Mouse (Mus musculus): ENCODE measurements around the gene Ripk3. TPM values are rescaled to one million over a fixed set of nuclear protein-coding genes. Genes with fewer than 3 reads are reported as not detected.

Ripk3 gene
- total RNA-seq (2021), result under 1 TPM; 0.59 to 0.67 TPM
- long read RNA-seq, experiment 1, result 0 reads
- long read RNA-seq, experiment 2, partial matches to known transcripts, result 0 of 1 reads
- long read RNA-seq, experiment 2, other reads (novel, unspliced or antisense), result 1 of 1 reads

- no peak for DNase-seq
- intact Hi-C loops (cut with DNase I), result no loop called here
Observed at GRCm38 (mm10) chr14:55788256-55789050, at the start of gene Ripk3. Gene Ripk3, minus strand, starts transcription at chr14:55788865.

GRCm38 (mm10) chr14:55838312-55838711, 49.6 kb upstream of the Ripk3 start:
- intact Hi-C loops (cut with DNase I), result no loop called here
- DNase-seq, result no peak

GRCm38 (mm10) chr14:55834808-55835533, 46.3 kb upstream of the Ripk3 start:
- no peak for DNase-seq
- intact Hi-C loops (cut with DNase I), result no loop called here

- no peak for DNase-seq
- intact Hi-C loops (cut with DNase I), result no loop called here
Observed at GRCm38 (mm10) chr14:55833126-55833525, 44.5 kb upstream of the Ripk3 start.

GRCm38 (mm10) chr14:55830331-55830730, 41.7 kb upstream of the Ripk3 start:
- DNase-seq, result no peak
- intact Hi-C loops (cut with DNase I), result no loop called here

- no peak for DNase-seq
- intact Hi-C loops (cut with DNase I), result no loop called here
Observed at GRCm38 (mm10) chr14:55829854-55830253, 41.2 kb upstream of the Ripk3 start.

- intact Hi-C loops (cut with DNase I), result no loop called here
- no peak for DNase-seq
Observed at GRCm38 (mm10) chr14:55828716-55829263, 40.1 kb upstream of the Ripk3 start.

- intact Hi-C loops (cut with DNase I), result no loop called here
- peak in 1 of 2 experiments; percentile 29 for DNase-seq
Observed at GRCm38 (mm10) chr14:55826551-55827340, 38.1 kb upstream of the Ripk3 start.

GRCm38 (mm10) chr14:55826142-55826541, 37.5 kb upstream of the Ripk3 start:
- DNase-seq, result no peak
- intact Hi-C loops (cut with DNase I), result no loop called here

GRCm38 (mm10) chr14:55825216-55826051, 36.8 kb upstream of the Ripk3 start:
- peak; percentile 19 to 35 for DNase-seq
- intact Hi-C loops (cut with DNase I), result no loop called here

- intact Hi-C loops (cut with DNase I), result loop anchor here (5.0 kb wide), 1 partner anchor 93 kb away; no protein-coding TSS in a partner anchor
- peak; percentile 45 to 61 for DNase-seq
Observed at GRCm38 (mm10) chr14:55824481-55825215, 36.0 kb upstream of the Ripk3 start.

GRCm38 (mm10) chr14:55824001-55824480, 35.4 kb upstream of the Ripk3 start:
- intact Hi-C loops (cut with DNase I), result loop anchor here (5.0 kb wide), 1 partner anchor 93 kb away; no protein-coding TSS in a partner anchor
- peak; percentile 21 to 43 for DNase-seq

- intact Hi-C loops (cut with DNase I), result loop anchor here (2.0 to 5.0 kb wide), 2 partner anchors 40 to 94 kb away; no protein-coding TSS in a partner anchor
Observed at GRCm38 (mm10) chr14:55822991-55823762, 34.5 kb upstream of the Ripk3 start, which contains the start of gene Nfatc4. Gene Nfatc4, plus strand, starts transcription at chr14:55823144.

GRCm38 (mm10) chr14:55822435-55822990, 33.8 kb upstream of the Ripk3 start:
- peak; percentile 44 to 73 for DNase-seq
- intact Hi-C loops (cut with DNase I), result loop anchor here (2.0 to 5.0 kb wide), 2 partner anchors 40 to 95 kb away; no protein-coding TSS in a partner anchor

More at GRCm38 (mm10) chr14:55822991-55823762, 34.5 kb upstream of the Ripk3 start, which contains the start of gene Nfatc4:
- peak; percentile 83 to 85 for DNase-seq

GRCm38 (mm10) chr14:55820576-55820975, 31.9 kb upstream of the Ripk3 start:
- no peak for DNase-seq
- intact Hi-C loops (cut with DNase I), result loop anchor here (5.0 kb wide), 1 partner anchor 97 kb away; no protein-coding TSS in a partner anchor

GRCm38 (mm10) chr14:55819845-55820405, 31.3 kb upstream of the Ripk3 start:
- intact Hi-C loops (cut with DNase I), result loop anchor here (5.0 kb wide), 1 partner anchor 97 kb away; no protein-coding TSS in a partner anchor
- DNase-seq, result no peak

Data from gastrocnemius, postnatal 36 days (tissue).